Mouse (Mus musculus) lung, embryonic 14.5 days (tissue): ENCODE measurements at regions not wholly inside any gene's neighbourhood (a gene's known extent, or its start where the extent isn't known, plus 50 kb on each side); places are given as distances from the start of the nearest gene placed in this dataset.

Experiments
- ATAC-seq: fragments of 200-750 bp; cut with Nextera tagmentation; 2 replicates; pipeline ENCODE4 v1.8.0; 2017; ENCODE audit warnings: mild to moderate bottlenecking, moderate TSS enrichment, moderate library complexity; ENCODE audit not compliant: insufficient read depth
- DNase-seq: peaks from one replicate; pipeline ENCODE4 v3.0.0-alpha.2; 2015
- H3K27ac ChIP-seq: fragments of 300-500 bp; sonication (generic); 2 replicates; pipeline ENCODE4 v1.5.1; 2014; ENCODE audit warnings: low read depth, mild to moderate bottlenecking, moderate library complexity
- H3K27me3 ChIP-seq: fragments of 300-500 bp; sonication (generic); 2 replicates; pipeline ENCODE4 v1.6.1; 2014; ENCODE audit warnings: low read length, control low read depth; ENCODE audit not compliant: insufficient read depth
- H3K36me3 ChIP-seq: fragments of 300-500 bp; sonication (generic); 2 replicates; pipeline ENCODE4 v1.6.1; 2014; ENCODE audit warnings: control low read depth; ENCODE audit not compliant: insufficient read depth
- H3K4me1 ChIP-seq: fragments of 300-500 bp; sonication (generic); 2 replicates; pipeline ENCODE4 v1.6.1; 2014; ENCODE audit warnings: antibody characterized with exemption, control low read depth; ENCODE audit not compliant: insufficient read depth
- H3K4me2 ChIP-seq: fragments of 300-500 bp; sonication (generic); 2 replicates; pipeline ENCODE4 v1.6.1; 2014; ENCODE audit warnings: mild to moderate bottlenecking
- H3K4me3 ChIP-seq: fragments of 300-500 bp; sonication (generic); 2 replicates; pipeline ENCODE4 v1.5.1; 2014; ENCODE audit warnings: low read depth, low read length
- H3K9ac ChIP-seq: fragments of 300-500 bp; sonication (generic); 2 replicates; pipeline ENCODE4 v1.6.1; 2014
- H3K9me3 ChIP-seq: fragments of 300-500 bp; sonication (generic); 2 replicates; pipeline ENCODE4 v1.6.1; 2016; ENCODE audit warnings: low read depth, low read length, control low read depth
- CTCF ChIP-seq: IDR thresholded peaks from 2 replicates; pipeline ENCODE4 v1.5.1; 2016; ENCODE audit warnings: antibody characterized with exemption, low read depth
- WGBS: fragments of 180-500 bp; shearing (Covaris S2); extraction: QIAGEN DNeasy Blood & Tissue Kit; methylation state at CpG from one replicate; pipeline ENCODE4 v1.1.7; 2014; 5-methylcytosine and 5-hydroxymethylcytosine counted together

- WGBS, result 72% methylated on average over 7 of the region's 7 CpGs
- Histone ChIP-seq H3K4me1 (no peaks in the 10 kb centered on the region), H3K4me3 (no peak overlapping the region), H3K27ac (no peak overlapping the region), H3K27me3 (no peaks in the 10 kb centered on the region), H3K4me2 (no peak overlapping the region), H3K36me3 (no peaks in the 10 kb centered on the region), H3K9ac (no peak overlapping the region), H3K9me3 (no peaks in the 10 kb centered on the region)
- ATAC-seq, result no peak
- DNase-seq, result no peak
- no peak for TF ChIP-seq CTCF
These were observed 391.8 kb upstream of the Zfp462 start for GRCm38 (mm10) chr4:54552864-54553618.

GRCm38 (mm10) chr4:54563075-54563474 is 381.8 kb upstream of the Zfp462 start:
- H3K4me1 ChIP-seq, result no peaks in the 10 kb centered on the region
- H3K4me2 ChIP-seq, result no peak overlapping the region
- no peaks in the 10 kb centered on the region for H3K36me3 ChIP-seq
- H3K27me3 ChIP-seq, result no peaks in the 10 kb centered on the region
- H3K27ac ChIP-seq, result no peak overlapping the region
- TF ChIP-seq CTCF, result no peak
- DNase-seq, result no peak
- ATAC-seq, result no peak
- no peak overlapping the region for H3K4me3 ChIP-seq
- no peaks in the 10 kb centered on the region for H3K9me3 ChIP-seq
- H3K9ac ChIP-seq, result no peak overlapping the region
- 83% methylated on average over 1 of the region's 1 CpGs for WGBS

GRCm38 (mm10) chr4:54573185-54573584 is 371.7 kb upstream of the Zfp462 start:
- no peak for TF ChIP-seq CTCF
- DNase-seq (no peak), ATAC-seq (no peak)
- no peak overlapping the region for H3K9ac ChIP-seq
- no peaks in the 10 kb centered on the region for H3K9me3 ChIP-seq
- H3K36me3 ChIP-seq, result no peaks in the 10 kb centered on the region
- no peak overlapping the region for H3K4me3 ChIP-seq
- H3K4me2 ChIP-seq, result no peak overlapping the region
- H3K27me3 ChIP-seq, result no peaks in the 10 kb centered on the region
- no peak overlapping the region for H3K27ac ChIP-seq
- H3K4me1 ChIP-seq, result no peaks in the 10 kb centered on the region

- Histone ChIP-seq H3K9me3 (no peaks in the 10 kb centered on the region), H3K4me2 (no peak overlapping the region), H3K4me1 (no peaks in the 10 kb centered on the region), H3K9ac (no peak overlapping the region), H3K27ac (no peak overlapping the region), H3K36me3 (no peaks in the 10 kb centered on the region), H3K27me3 (no peaks in the 10 kb centered on the region), H3K4me3 (no peak overlapping the region)
- no peak for TF ChIP-seq CTCF
- DNase-seq (no peak), ATAC-seq (no peak)
- WGBS, result 69% methylated on average over 6 of the region's 6 CpGs
These were observed 357.7 kb upstream of the Zfp462 start for GRCm38 (mm10) chr4:54587197-54587596.

GRCm38 (mm10) chr4:54588704-54589103 is 356.1 kb upstream of the Zfp462 start:
- Histone ChIP-seq H3K4me3 (no peak overlapping the region), H3K27me3 (no peaks in the 10 kb centered on the region), H3K9me3 (no peaks in the 10 kb centered on the region), H3K4me1 (no peaks in the 10 kb centered on the region), H3K4me2 (no peak overlapping the region), H3K27ac (no peak overlapping the region), H3K9ac (no peak overlapping the region), H3K36me3 (no peaks in the 10 kb centered on the region)
- 51% methylated on average over 6 of the region's 6 CpGs for WGBS
- no peak for DNase-seq
- no peak for ATAC-seq
- TF ChIP-seq CTCF, result no peak

GRCm38 (mm10) chr4:54601671-54602512 is 343.0 kb upstream of the Zfp462 start:
- no peak overlapping the region; the same call in 1 of the 2 replicates for H3K27ac ChIP-seq
- WGBS, result 60% methylated on average over 15 of the region's 15 CpGs
- no peak; the same call in 1 of the 2 replicates for ATAC-seq
- H3K4me2 ChIP-seq, result no peak overlapping the region
- TF ChIP-seq CTCF, result no peak
- no peaks in the 10 kb centered on the region for H3K4me1 ChIP-seq
- no peak overlapping the region for H3K9ac ChIP-seq
- no peak overlapping the region for H3K4me3 ChIP-seq
- no peaks in the 10 kb centered on the region for H3K36me3 ChIP-seq
- H3K9me3 ChIP-seq, result no peaks in the 10 kb centered on the region
- peak; percentile 40 for DNase-seq
- H3K27me3 ChIP-seq, result no peaks in the 10 kb centered on the region

- TF ChIP-seq CTCF, result no peak
- Histone ChIP-seq H3K27me3 (no peaks in the 10 kb centered on the region), H3K4me1 (no peaks in the 10 kb centered on the region), H3K27ac (no peak overlapping the region), H3K36me3 (no peaks in the 10 kb centered on the region), H3K4me3 (no peak overlapping the region), H3K4me2 (no peak overlapping the region), H3K9me3 (no peaks in the 10 kb centered on the region), H3K9ac (no peak overlapping the region)
- ATAC-seq (no peak), DNase-seq (peak; percentile 34)
- 72% methylated on average over 6 of the region's 6 CpGs for WGBS
These were observed 342.2 kb upstream of the Zfp462 start for GRCm38 (mm10) chr4:54602513-54603205.
